ENCODE assay signal across 23 mouse cellular contexts in the genomic region with DNA sequence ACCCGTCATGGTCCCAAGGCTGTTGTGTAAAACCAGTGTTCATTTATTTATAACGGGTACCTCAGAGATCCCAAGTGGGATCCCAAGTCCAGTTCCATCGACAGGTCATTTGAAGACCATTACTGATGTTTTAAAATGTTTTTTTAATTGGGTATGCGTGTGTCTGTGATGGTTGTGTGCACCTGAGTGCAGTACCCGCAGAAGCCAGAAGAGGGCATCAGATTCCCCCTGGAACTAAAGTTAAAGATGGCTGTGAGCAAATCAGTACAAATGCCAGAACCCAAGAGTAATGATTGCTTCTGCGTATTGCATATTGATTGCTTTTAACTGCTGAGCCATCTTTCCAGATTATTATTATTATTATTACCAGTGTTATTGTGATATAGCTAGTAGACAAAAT.
DNase-seq lines count a peak whose midpoint lies in the region; ATAC-seq and TF ChIP-seq lines count a peak whose summit lies in the region.
"Had no signal": no experiment of that assay in that cellular context is flagged by ENCODE, and none has a peak within 500 bp of the region (broad histone marks: within the 10 kb centered on the region; RNA-seq: fewer than 3 reads in every experiment).

No protein-coding gene starts in this region.

- H3K4me3 ChIP-seq in heart, adult 2 months = no peak overlapping the region
- no peak overlapping the region for H3K4me3 ChIP-seq in midbrain, postnatal 0 days (ENCODE audit: low read depth, low read length)
- no peak overlapping the region for H3K4me3 ChIP-seq in midbrain, embryonic 11.5 days (ENCODE audit: low read depth, low read length)
- H3K4me3 ChIP-seq: embryonic facial prominence, embryonic 10.5 days; heart, embryonic 10.5 days; limb, embryonic 10.5 days; midbrain, embryonic 12.5 days had no signal

- no peaks in the 10 kb centered on the region for H3K36me3 ChIP-seq in heart, adult 2 months (ENCODE audit: control insufficient read depth, insufficient read depth, low read length)
- no peaks in the 10 kb centered on the region for H3K36me3 ChIP-seq in midbrain, postnatal 0 days (ENCODE audit: insufficient read depth, low read length)
- no peaks in the 10 kb centered on the region for H3K36me3 ChIP-seq in midbrain, embryonic 11.5 days (ENCODE audit: control insufficient read depth, insufficient read depth, low read length)
- H3K36me3 ChIP-seq: embryonic facial prominence, embryonic 10.5 days; heart, embryonic 10.5 days; limb, embryonic 10.5 days; midbrain, embryonic 12.5 days had no signal

- no peak for ATAC-seq in midbrain, postnatal 0 days (ENCODE audit: low FRiP score)
- no peak for ATAC-seq in midbrain, embryonic 11.5 days (ENCODE audit: low FRiP score)
- ATAC-seq in granulocyte monocyte progenitor cell, adult 5-6 weeks (replicated peaks; ENCODE audit: poor library complexity, severe bottlenecking) = no peak
- ATAC-seq: forebrain, embryonic 16.5 days; hindbrain, embryonic 16.5 days; intestine, embryonic 16.5 days had no signal

- 86% methylated on average over 6 of the region's 6 CpGs for WGBS in heart, adult 2 months
- WGBS in midbrain, postnatal 0 days = 95% methylated on average over 6 of the region's 6 CpGs
- WGBS in midbrain, embryonic 11.5 days = 91% methylated on average over 6 of the region's 6 CpGs

- peak; percentile 20; the same call in 1 of the 2 replicates for TF ChIP-seq CTCF in heart, adult 2 months (IDR thresholded peaks at IDR 0.05)
- TF ChIP-seq CTCF in midbrain, postnatal 0 days (IDR thresholded peaks at IDR 0.05) = peak; percentile 40

- no peaks in the 10 kb centered on the region for H3K79me2 ChIP-seq in heart, adult 2 months (replicated peaks; ENCODE audit: control insufficient read depth, insufficient read depth, low read length)

- no peak overlapping the region for H3K27ac ChIP-seq in heart, adult 2 months
- H3K27ac ChIP-seq in midbrain, postnatal 0 days (ENCODE audit: low read depth, low read length) = no peak overlapping the region
- H3K27ac ChIP-seq in midbrain, embryonic 11.5 days (ENCODE audit: low read depth, low read length) = no peak overlapping the region
- H3K27ac ChIP-seq: embryonic facial prominence, embryonic 10.5 days; heart, embryonic 10.5 days; limb, embryonic 10.5 days; midbrain, embryonic 12.5 days had no signal

- no peak for TF ChIP-seq POLR2A in heart, adult 2 months (IDR thresholded peaks at IDR 0.05; ENCODE audit: insufficient read depth, low read depth, low read length)

- H3K9ac ChIP-seq in heart, adult 2 months (ENCODE audit: low read depth, low read length) = no peak overlapping the region
- H3K9ac ChIP-seq in midbrain, postnatal 0 days (replicated peaks; ENCODE audit: low read length, poor library complexity, severe bottlenecking) = no peak overlapping the region
- H3K9ac ChIP-seq in midbrain, embryonic 11.5 days (ENCODE audit: low read length) = no peak overlapping the region
- H3K9ac ChIP-seq: midbrain, embryonic 12.5 days had no signal

- H3K27me3 ChIP-seq in heart, adult 2 months (ENCODE audit: control insufficient read depth, insufficient read depth, low read length) = no peaks in the 10 kb centered on the region
- H3K27me3 ChIP-seq in midbrain, postnatal 0 days (ENCODE audit: insufficient read depth, low read length) = no peaks in the 10 kb centered on the region
- H3K27me3 ChIP-seq in midbrain, embryonic 11.5 days (ENCODE audit: control insufficient read depth, insufficient read depth, low read length) = no peaks in the 10 kb centered on the region
- H3K27me3 ChIP-seq: CH12.LX; midbrain, embryonic 12.5 days had no signal

- TF ChIP-seq EP300 in heart, adult 2 months (IDR thresholded peaks at IDR 0.05; ENCODE audit: insufficient read depth, low read depth, low read length) = no peak

- no peaks in the 10 kb centered on the region for H3K4me1 ChIP-seq in heart, adult 2 months (ENCODE audit: control insufficient read depth, insufficient read depth, low read length)
- no peaks in the 10 kb centered on the region for H3K4me1 ChIP-seq in midbrain, postnatal 0 days (ENCODE audit: insufficient read depth, low read length)
- H3K4me1 ChIP-seq in midbrain, embryonic 11.5 days (ENCODE audit: control insufficient read depth, insufficient read depth, low read length) = no peaks in the 10 kb centered on the region
- H3K4me1 ChIP-seq: embryonic facial prominence, embryonic 10.5 days; heart, embryonic 10.5 days; midbrain, embryonic 12.5 days had no signal

- DNase-seq in heart, adult 2 months = no peak
- DNase-seq in heart, postnatal 14 days = no peak
- no peak for DNase-seq in midbrain, postnatal 0 days (ENCODE audit: low spot score)
- DNase-seq in midbrain, embryonic 11.5 days (ENCODE audit: low spot score, missing footprints) = no peak
- peak; percentile 26 for DNase-seq in ES-CJ7 (ENCODE audit: low read depth, low spot score)
- DNase-seq in ZHBTc4 (ENCODE audit: low read depth, low spot score) = peak; percentile 56
- DNase-seq: adrenal gland, postnatal 10 days; B cell, adult 2 months; cerebellum, adult 9-10 months; kidney, postnatal 4 days; layer of hippocampus, adult 9-11 months; lung, postnatal 14 days; spleen, adult 18-20 months; thymus, postnatal 25 days had no signal

- no peaks in the 10 kb centered on the region for H3K9me3 ChIP-seq in midbrain, postnatal 0 days (ENCODE audit: low read length)
- peaks cover 6% of the 10 kb centered on the region; the same call in 1 of the 2 replicates for H3K9me3 ChIP-seq in midbrain, embryonic 11.5 days (ENCODE audit: control insufficient read depth, low read length)
- H3K9me3 ChIP-seq: midbrain, embryonic 12.5 days had no signal

- intact Hi-C loops in heart, adult 2 months (cut with DNase I) = no loop called here
- intact Hi-C loops in heart, postnatal 14 days (cut with DNase I) = no loop called here

- H3K4me2 ChIP-seq in midbrain, postnatal 0 days (ENCODE audit: low read depth, low read length, poor library complexity, severe bottlenecking) = no peak overlapping the region
- no peak overlapping the region for H3K4me2 ChIP-seq in midbrain, embryonic 11.5 days
- H3K4me2 ChIP-seq: midbrain, embryonic 12.5 days had no signal

Comparison
In these comparisons a context has a peak if more than half of its experiments do, and no peak if none do; other contexts are left out.
1. DNase-seq: peak in ES-CJ7 (single experiment) and ZHBTc4 (single experiment); none in heart, adult 2 months (0 of 2), heart, postnatal 14 days (0 of 2), midbrain, postnatal 0 days (single experiment) and midbrain, embryonic 11.5 days (single experiment).